Mouse (Mus musculus) duodenum, adult 2 months (tissue): ENCODE data around the gene Arid2. TPM values are rescaled to one million over a fixed set of nuclear protein-coding genes. Genes with fewer than 3 reads are reported as not detected.

Source experiments
- polyA plus RNA-seq: library from polyadenylated mRNA; depleted of rRNA; stranded (reverse); fragments of >200 nt; gene quantifications from 2 replicates; pipeline ENCODE4 v1.2.3, GENCODE M21; 2012; ENCODE audit warnings: low replicate concordance; rRNA removed

Arid2 gene
- 3.9 and 7.4 TPM in 2 replicates for polyA plus RNA-seq

GRCm38 (mm10) chr15:96287369-96287975 is at the start of gene Arid2:
Gene Arid2 (plus strand): TSS chr15:96287518.

Other genes starting within 250 kb of the Arid2 start
- 10.2 and 11.4 TPM in 2 replicates for gene Scaf11, start 173.3 kb downstream of the Arid2 start, polyA plus RNA-seq